Mouse (Mus musculus): ENCODE measurements around the gene Ccdc57. TPM values are rescaled to one million over a fixed set of nuclear protein-coding genes. Genes with fewer than 3 reads are reported as not detected.
A peak's percentile ranks its signal among the peaks of the same experiment; 100 is the strongest.
"Not testable (repeated sequence)": the region's sequence is repeated elsewhere in the genome, so short reads cannot be mapped to it uniquely, and the experiment has no call there.

Gene Ccdc57
- polyA plus RNA-seq, 1 experiment from 2014 or later = 6.0 TPM

DNA sequence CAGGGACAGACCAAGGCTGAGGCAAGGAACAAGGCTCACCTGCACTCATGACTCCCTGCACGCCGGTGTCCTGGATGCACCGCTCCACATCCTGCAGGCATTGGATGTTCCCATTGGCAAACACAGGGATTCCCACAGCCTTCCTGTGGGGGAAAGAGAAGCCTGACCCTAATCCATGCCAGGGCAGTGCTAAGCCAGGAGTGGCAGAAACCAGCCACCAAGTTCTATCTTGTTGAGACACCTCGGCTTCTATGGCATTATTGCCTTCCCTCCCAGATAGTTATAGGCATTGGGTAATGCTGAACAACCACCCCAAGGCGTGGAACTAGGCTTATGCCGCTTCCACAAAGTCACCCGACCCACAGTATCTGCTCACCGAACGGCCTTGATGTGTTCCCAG lies 140.0 kb downstream of the Ccdc57 start:
- 93% methylated on average over 9 of the region's 9 CpGs for WGBS
- no peak for DNase-seq (ENCODE audit: low spot score)
- Histone ChIP-seq H3K27me3 (ENCODE audit: insufficient read depth, poor library complexity, severe bottlenecking) (no peaks in the 10 kb centered on the region), H3K9me3 (no peaks in the 10 kb centered on the region), H3K4me1 (peaks cover 16% of the 10 kb centered on the region), H3K27ac (no peak overlapping the region), H3K36me3 (peaks cover 69% of the 10 kb centered on the region), H3K4me3 (no peak overlapping the region)

GRCm38 (mm10) chr11:120789810-120790209 lies 142.9 kb downstream of the Ccdc57 start:
- Histone ChIP-seq H3K9me3 (no peaks in the 10 kb centered on the region), H3K27me3 (ENCODE audit: insufficient read depth, poor library complexity, severe bottlenecking) (no peaks in the 10 kb centered on the region), H3K27ac (no peak overlapping the region), H3K4me1 (peaks cover 12% of the 10 kb centered on the region), H3K4me3 (no peak overlapping the region), H3K36me3 (peaks cover 88% of the 10 kb centered on the region)
- WGBS = 88% methylated on average over 3 of the region's 3 CpGs
- no peak for DNase-seq (ENCODE audit: low spot score)

GRCm38 (mm10) chr11:120789355-120789754 lies 143.3 kb downstream of the Ccdc57 start:
- 86% methylated on average over 4 of the region's 4 CpGs for WGBS
- Histone ChIP-seq H3K4me3 (no peak overlapping the region), H3K9me3 (no peaks in the 10 kb centered on the region), H3K27me3 (ENCODE audit: insufficient read depth, poor library complexity, severe bottlenecking) (no peaks in the 10 kb centered on the region), H3K4me1 (peaks cover 11% of the 10 kb centered on the region), H3K36me3 (peaks cover 84% of the 10 kb centered on the region), H3K27ac (no peak overlapping the region)
- DNase-seq (ENCODE audit: low spot score) = no peak

DNA sequence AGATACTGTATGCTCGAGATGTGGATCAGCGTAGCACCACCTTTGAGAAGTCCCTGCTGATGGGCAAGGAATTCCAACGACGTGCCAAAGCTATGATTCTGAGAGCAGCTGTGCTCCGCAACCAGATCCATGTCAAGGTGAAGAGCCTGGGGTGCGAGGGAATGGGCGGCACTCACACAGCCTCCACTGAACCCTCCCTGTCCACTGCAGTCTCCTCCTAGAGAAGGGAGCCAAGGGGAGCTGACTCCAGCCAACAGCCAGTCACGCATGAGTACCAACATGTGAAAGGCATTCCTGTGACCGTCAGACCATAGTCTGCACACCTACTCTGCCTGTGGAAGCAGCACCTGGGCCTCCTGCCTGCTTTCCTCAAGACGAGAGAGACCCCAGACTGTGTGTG lies 144.2 kb downstream of the Ccdc57 start:
- not testable (repeated sequence) for DNase-seq (ENCODE audit: low spot score); H3K27me3 ChIP-seq (ENCODE audit: insufficient read depth, poor library complexity, severe bottlenecking); H3K9me3 ChIP-seq; H3K4me3 ChIP-seq; H3K27ac ChIP-seq
- peaks cover 17% of the 10 kb centered on the region for H3K4me1 ChIP-seq
- 85% methylated on average over 9 of the region's 10 CpGs for WGBS
- H3K36me3 ChIP-seq = peaks cover 76% of the 10 kb centered on the region

GRCm38 (mm10) chr11:120785145-120785544 lies 147.5 kb downstream of the Ccdc57 start:
- Histone ChIP-seq H3K36me3 (peaks cover 59% of the 10 kb centered on the region), H3K4me1 (peaks cover 25% of the 10 kb centered on the region), H3K9me3 (no peaks in the 10 kb centered on the region), H3K27ac (peak overlapping the region; percentile 91), H3K27me3 (ENCODE audit: insufficient read depth, poor library complexity, severe bottlenecking) (peaks cover 17% of the 10 kb centered on the region), H3K4me3 (peak overlapping the region; percentile 94)
- WGBS = 35% methylated on average over 9 of the region's 9 CpGs
- DNase-seq (ENCODE audit: low spot score) = no peak

- Histone ChIP-seq H3K4me1 (peaks cover 25% of the 10 kb centered on the region), H3K9me3 (no peaks in the 10 kb centered on the region), H3K27ac (peak within 1 kb of the TSS; percentile 91), H3K36me3 (peaks cover 50% of the 10 kb centered on the region), H3K27me3 (ENCODE audit: insufficient read depth, poor library complexity, severe bottlenecking) (peaks cover 17% of the 10 kb centered on the region), H3K4me3 (peak within 1 kb of the TSS; percentile 94)
- WGBS = 1% methylated on average over 101 of the region's 107 CpGs
- DNase-seq (ENCODE audit: low spot score) = peak; percentile 92
These were observed 148.4 kb downstream of the Ccdc57 start, which contains the start of the genes Rfng and Gps1 for GRCm38 (mm10) chr11:120784064-120784791. Gene Rfng (minus strand): TSS chr11:120784207. Gene Gps1 (plus strand): TSS chr11:120784272.

GRCm38 (mm10) chr11:120783426-120784063 lies 149.1 kb downstream of the Ccdc57 start:
- 2% methylated on average over 42 of the region's 42 CpGs for WGBS
- Histone ChIP-seq H3K4me3 (peak overlapping the region; percentile 94), H3K4me1 (peaks cover 25% of the 10 kb centered on the region), H3K36me3 (peaks cover 46% of the 10 kb centered on the region), H3K27me3 (ENCODE audit: insufficient read depth, poor library complexity, severe bottlenecking) (peaks cover 17% of the 10 kb centered on the region), H3K9me3 (no peaks in the 10 kb centered on the region), H3K27ac (peak overlapping the region; percentile 91)
- DNase-seq (ENCODE audit: low spot score) = no peak

DNA sequence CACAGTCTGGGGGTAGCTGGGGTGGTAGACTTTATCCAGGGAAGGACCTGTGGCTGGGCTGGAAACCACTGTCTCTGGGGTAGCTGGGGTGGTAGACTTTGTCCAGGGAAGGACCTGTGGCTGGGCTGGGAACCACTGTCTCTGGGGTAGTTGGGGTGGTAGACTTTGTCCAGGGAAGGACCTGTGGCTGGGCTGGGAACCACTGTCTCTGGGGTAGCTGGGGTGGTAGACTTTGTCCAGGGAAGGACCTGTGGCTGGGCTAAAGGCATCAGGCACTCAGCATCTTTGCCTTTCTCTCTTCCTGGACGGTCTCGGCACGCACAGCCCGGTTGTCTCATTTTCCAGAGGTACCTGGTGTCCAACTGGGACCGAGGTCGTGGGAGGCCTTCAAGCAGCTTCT lies 151.3 kb downstream of the Ccdc57 start:
- not testable (repeated sequence) for DNase-seq (ENCODE audit: low spot score); H3K9me3 ChIP-seq; H3K4me3 ChIP-seq; H3K27ac ChIP-seq
- Histone ChIP-seq H3K4me1 (peaks cover 25% of the 10 kb centered on the region), H3K27me3 (ENCODE audit: insufficient read depth, poor library complexity, severe bottlenecking) (peaks cover 17% of the 10 kb centered on the region), H3K36me3 (peaks cover 24% of the 10 kb centered on the region)
- WGBS = 92% methylated on average over 6 of the region's 6 CpGs

DNA sequence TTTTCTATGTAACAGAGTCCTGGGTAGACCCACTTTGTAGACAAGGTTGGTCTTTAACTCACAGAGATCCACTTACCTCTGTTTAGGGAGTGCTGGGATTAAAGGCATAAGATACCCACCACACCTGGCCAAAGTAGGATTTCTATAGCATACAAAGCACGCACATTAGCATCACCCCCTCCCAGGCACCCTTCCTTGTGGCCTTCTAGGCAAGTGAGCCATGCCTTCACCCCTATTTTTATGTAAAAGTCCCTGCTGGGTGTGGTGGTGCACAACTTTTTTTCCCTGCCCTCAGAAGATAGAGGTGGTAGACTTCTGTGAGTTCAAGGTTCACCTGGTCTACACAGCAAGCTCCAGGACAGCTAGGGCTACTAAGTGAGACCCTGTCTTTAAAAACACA lies 152.8 kb downstream of the Ccdc57 start:
- Histone ChIP-seq H3K4me1 (peaks cover 21% of the 10 kb centered on the region), H3K9me3 (no peaks in the 10 kb centered on the region)
- WGBS = 76% methylated on average over 1 of the region's 1 CpGs

DNA sequence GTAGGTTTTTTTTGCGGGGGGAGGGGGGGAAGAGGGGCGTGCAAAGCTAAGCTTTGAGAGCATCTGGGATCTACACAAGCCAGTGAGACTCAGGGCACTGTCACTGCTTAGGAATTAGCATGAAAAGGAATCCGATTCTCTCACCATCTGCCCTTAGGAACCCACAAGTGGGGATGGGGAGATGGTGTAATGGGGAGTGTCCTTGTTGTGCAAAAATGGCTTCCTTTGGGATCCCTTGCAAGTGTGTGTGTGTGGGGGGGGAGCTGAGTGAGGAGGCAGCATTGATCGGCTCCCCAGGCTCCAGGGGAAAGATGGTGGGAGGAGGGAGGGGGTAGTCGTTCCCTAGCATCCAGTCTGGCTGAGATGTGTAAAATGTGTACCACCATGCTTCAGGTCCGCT lies 155.5 kb downstream of the Ccdc57 start:
- Histone ChIP-seq H3K4me1 (0 out of 2 replicates have a peak, but pooled peaks cover 4% of the 10 kb centered on the region), H3K27ac (no peak overlapping the region), H3K36me3 (peaks cover 15% of the 10 kb centered on the region), H3K4me3 (no peak overlapping the region), H3K27me3 (ENCODE audit: insufficient read depth, poor library complexity, severe bottlenecking) (peaks cover 4% of the 10 kb centered on the region; the same call in 1 of the 2 replicates), H3K9me3 (no peaks in the 10 kb centered on the region)
- whole genome bisulfite sequencing = 31% methylated on average over 6 of the region's 6 CpGs
- DNase-seq (ENCODE audit: low spot score) = no peak

More for the DNA sequence above, 152.8 kb downstream of the Ccdc57 start:
- Histone ChIP-seq H3K4me3 (no peak overlapping the region), H3K27me3 (ENCODE audit: insufficient read depth, poor library complexity, severe bottlenecking) (peaks cover 17% of the 10 kb centered on the region), H3K36me3 (peaks cover 17% of the 10 kb centered on the region), H3K27ac (no peak overlapping the region)
- DNase-seq (ENCODE audit: low spot score) = no peak

Other genes starting within 250 kb of the Ccdc57 start
- 124 and 136 TPM in 2 replicates for gene Cenpx, start 219.1 kb downstream of the Ccdc57 start, polyA plus RNA-seq (2016; fragmentation: Nextera tagmentation; extraction: Ambion mirVana)
- 31.7 and 43.6 TPM in 2 replicates for gene Lrrc45, start 218.9 kb downstream of the Ccdc57 start, polyA plus RNA-seq (2016; fragmentation: Nextera tagmentation; extraction: Ambion mirVana)
- gene Rac3, start 211.4 kb downstream of the Ccdc57 start, polyA plus RNA-seq (2016; fragmentation: Nextera tagmentation; extraction: Ambion mirVana) = 6.9 and 13.8 TPM in 2 replicates
- gene Dcxr, start 205.6 kb downstream of the Ccdc57 start, polyA plus RNA-seq (2016; fragmentation: Nextera tagmentation; extraction: Ambion mirVana) = 8.8 and 10.6 TPM in 2 replicates
- gene Cbr2, start 200.8 kb downstream of the Ccdc57 start, polyA plus RNA-seq (2016; fragmentation: Nextera tagmentation; extraction: Ambion mirVana) = 1.1 and 1.3 TPM in 2 replicates
- gene Hmga1b, start 170.1 kb downstream of the Ccdc57 start, polyA plus RNA-seq (2016; fragmentation: Nextera tagmentation; extraction: Ambion mirVana) = 6.4 and 7.7 TPM in 2 replicates
- 28.4 and 30.4 TPM in 2 replicates for gene Rfng, start 148.7 kb downstream of the Ccdc57 start, polyA plus RNA-seq (2016; fragmentation: Nextera tagmentation; extraction: Ambion mirVana)
- gene Gps1, start 148.6 kb downstream of the Ccdc57 start, polyA plus RNA-seq (2016; fragmentation: Nextera tagmentation; extraction: Ambion mirVana) = 184 and 208 TPM in 2 replicates
- 70.5 and 88.8 TPM in 2 replicates for gene Dus1l, start 136.5 kb downstream of the Ccdc57 start, polyA plus RNA-seq (2016; fragmentation: Nextera tagmentation; extraction: Ambion mirVana)
- gene Fasn, start 108.3 kb downstream of the Ccdc57 start, polyA plus RNA-seq (2016; fragmentation: Nextera tagmentation; extraction: Ambion mirVana) = 55.2 and 74.9 TPM in 2 replicates
- 416 and 440 TPM in 2 replicates for gene Slc16a3, start 15.6 kb upstream of the Ccdc57 start, polyA plus RNA-seq (2016; fragmentation: Nextera tagmentation; extraction: Ambion mirVana)
- 85.2 and 99.8 TPM in 2 replicates for gene Csnk1d, start 58.5 kb upstream of the Ccdc57 start, polyA plus RNA-seq (2016; fragmentation: Nextera tagmentation; extraction: Ambion mirVana)
- gene Cd7, start 106.5 kb upstream of the Ccdc57 start, polyA plus RNA-seq (2016; fragmentation: Nextera tagmentation; extraction: Ambion mirVana) = not detected in 2 replicates
- gene Sectm1b, start 130.7 kb upstream of the Ccdc57 start, polyA plus RNA-seq (2016; fragmentation: Nextera tagmentation; extraction: Ambion mirVana) = not detected in 2 replicates
- gene Sectm1a, start 148.3 kb upstream of the Ccdc57 start, polyA plus RNA-seq (2016; fragmentation: Nextera tagmentation; extraction: Ambion mirVana) = not detected in 2 replicates
- not detected in 2 replicates for gene Tex19.2, start 185.8 kb upstream of the Ccdc57 start, polyA plus RNA-seq (2016; fragmentation: Nextera tagmentation; extraction: Ambion mirVana)
- gene Tex19.1, start 213.3 kb upstream of the Ccdc57 start, polyA plus RNA-seq (2016; fragmentation: Nextera tagmentation; extraction: Ambion mirVana) = 0.10 and 0.14 TPM in 2 replicates
- gene Uts2r, start 227.4 kb upstream of the Ccdc57 start, polyA plus RNA-seq (2016; fragmentation: Nextera tagmentation; extraction: Ambion mirVana) = 0.08 TPM in 1 of 2 replicates, not detected in the other